Mouse (Mus musculus) heart, postnatal 25 days (tissue): ENCODE results near the gene Bcl7c. TPM values are rescaled to one million over a fixed set of nuclear protein-coding genes. Genes with fewer than 3 reads are reported as not detected.
"Not testable (repeated sequence)": the region's sequence is repeated elsewhere in the genome, so short reads cannot be mapped to it uniquely, and the experiment has no call there.

Experiments
- DNase-seq: peaks from one replicate; pipeline ENCODE4 v3.0.0; 2022; ENCODE audit warnings: low spot score
- intact Hi-C: fragments of 180-260 bp; cut with DNase I; formaldehyde crosslinking; loops from one replicate; pipeline ENCODE4 v1.15.1; 2025
- total RNA-seq, 2 experiments: library from RNA; stranded (reverse); gene quantifications; 2 replicates each; pipeline ENCODE4 v1.2.3; 2021

Bcl7c gene
- total RNA-seq, 2 experiments from 2014 or later, result 36.6 to 41.5 TPM

- intact Hi-C loops, result loop anchor here (5.0 kb wide), 1 partner anchor 132 kb away; the partner anchor contains the start of genes Ccdc189 and Rnf40
- no peak for DNase-seq
Measured at GRCm38 (mm10) chr7:127719258-127719657, 10.5 kb upstream of the Bcl7c start.

- intact Hi-C loops, result loop anchor here (5.0 kb wide), 1 partner anchor 131 kb away; the partner anchor contains the start of genes Ccdc189 and Rnf40
- no peak for DNase-seq
Measured at GRCm38 (mm10) chr7:127718339-127718738, 9.6 kb upstream of the Bcl7c start.

- intact Hi-C loops, result loop anchor here (5.0 kb wide), 1 partner anchor 130 kb away; the partner anchor contains the start of genes Ccdc189 and Rnf40
- DNase-seq, result peak; percentile 38
Measured at GRCm38 (mm10) chr7:127716992-127717391, 8.3 kb upstream of the Bcl7c start.

GRCm38 (mm10) chr7:127714816-127715215 lies 6.1 kb upstream of the Bcl7c start:
- no peak for DNase-seq
- intact Hi-C loops, result loop anchor here (5.0 kb wide), 2 partner anchors 32 to 128 kb away; partner anchors contain the start of genes Ccdc189 and Rnf40

- intact Hi-C loops, result loop anchor here (5.0 kb wide), 1 partner anchor 35 kb away; no protein-coding TSS in a partner anchor
- peak; percentile 58 for DNase-seq
Measured at GRCm38 (mm10) chr7:127712461-127713385, 4.0 kb upstream of the Bcl7c start, which contains the start of gene Ctf1. Gene Ctf1 (plus strand): TSS chr7:127712736.

GRCm38 (mm10) chr7:127711456-127711855 lies 2.7 kb upstream of the Bcl7c start:
- intact Hi-C loops, result loop anchor here (5.0 kb wide), 1 partner anchor 36 kb away; no protein-coding TSS in a partner anchor

GRCm38 (mm10) chr7:127711031-127711430 lies 2.3 kb upstream of the Bcl7c start:
- intact Hi-C loops, result loop anchor here (5.0 kb wide), 1 partner anchor 36 kb away; no protein-coding TSS in a partner anchor
- no peak for DNase-seq

More at GRCm38 (mm10) chr7:127711456-127711855, 2.7 kb upstream of the Bcl7c start:
- DNase-seq, result no peak

- no peak for DNase-seq
- intact Hi-C loops, result no loop called here
Measured at GRCm38 (mm10) chr7:127709261-127709979, 687 bp upstream of the Bcl7c start.

GRCm38 (mm10) chr7:127707957-127708206 lies 851 bp downstream of the Bcl7c start:
- DNase-seq, result no peak

GRCm38 (mm10) chr7:127707045-127707956 lies 1.4 kb downstream of the Bcl7c start:
- intact Hi-C loops, result no loop called here

More at GRCm38 (mm10) chr7:127707957-127708206, 851 bp downstream of the Bcl7c start:
- intact Hi-C loops, result loop anchor here (1.0 kb wide), 1 partner anchor 33 kb away; no protein-coding TSS in a partner anchor

GRCm38 (mm10) chr7:127705706-127706105 lies 3.0 kb downstream of the Bcl7c start:
- intact Hi-C loops, result no loop called here
- no peak for DNase-seq

More at GRCm38 (mm10) chr7:127707045-127707956, 1.4 kb downstream of the Bcl7c start:
- no peak for DNase-seq

GRCm38 (mm10) chr7:127704598-127704997 lies 4.1 kb downstream of the Bcl7c start:
- intact Hi-C loops, result no loop called here
- DNase-seq, result no peak

GRCm38 (mm10) chr7:127703561-127704178 lies 5.1 kb downstream of the Bcl7c start:
- no peak for DNase-seq
- intact Hi-C loops, result no loop called here

GRCm38 (mm10) chr7:127700712-127701331 lies 7.9 kb downstream of the Bcl7c start:
- no peak for DNase-seq

GRCm38 (mm10) chr7:127698986-127699385 lies 9.7 kb downstream of the Bcl7c start:
- intact Hi-C loops, result no loop called here
- DNase-seq, result no peak

More at GRCm38 (mm10) chr7:127700712-127701331, 7.9 kb downstream of the Bcl7c start:
- intact Hi-C loops, result no loop called here

GRCm38 (mm10) chr7:127693730-127694129 lies 15.0 kb downstream of the Bcl7c start:
- DNase-seq, intact Hi-C loops: not testable (repeated sequence)

- no peak for DNase-seq
- intact Hi-C loops, result no loop called here
Measured at GRCm38 (mm10) chr7:127693290-127693689, 15.4 kb downstream of the Bcl7c start.
